Comparison of ENCODE assay signal across 21 mouse cellular contexts in genomic region chr11:35428036-35428435, GRCm38 (mm10).
DNase-seq lines count a peak whose midpoint lies in the region; ATAC-seq and TF ChIP-seq lines count a peak whose summit lies in the region.
"Had no signal": no experiment of that assay in that cellular context is flagged by ENCODE, and none has a peak within 500 bp of the region (broad histone marks: within the 10 kb centered on the region; RNA-seq: fewer than 3 reads in every experiment).

No protein-coding gene starts in this region.

- no peak overlapping the region for H3K4me3 ChIP-seq in heart, embryonic 10.5 days
- H3K4me3 ChIP-seq in limb, embryonic 10.5 days, result no peak overlapping the region
- H3K4me3 ChIP-seq in lung, embryonic 14.5 days (ENCODE audit: low read depth, low read length), result no peak overlapping the region
- H3K4me3 ChIP-seq: embryonic facial prominence, embryonic 12.5 days; erythroblast, embryonic 14.5 days; forebrain, embryonic 12.5 days; hindbrain, embryonic 15.5 days; intestine, embryonic 15.5 days; limb, embryonic 15.5 days; midbrain, embryonic 12.5 days had no signal

- peaks cover 26% of the 10 kb centered on the region for H3K4me1 ChIP-seq in heart, embryonic 10.5 days
- H3K4me1 ChIP-seq in limb, embryonic 10.5 days, result peaks cover 14% of the 10 kb centered on the region; the same call in 1 of the 2 replicates
- peaks cover 1% of the 10 kb centered on the region for H3K4me1 ChIP-seq in lung, embryonic 14.5 days (ENCODE audit: insufficient read depth)
- H3K4me1 ChIP-seq: embryonic facial prominence, embryonic 12.5 days; forebrain, embryonic 12.5 days; hindbrain, embryonic 15.5 days; intestine, embryonic 15.5 days; limb, embryonic 15.5 days; midbrain, embryonic 12.5 days had no signal

- no peaks in the 10 kb centered on the region for H3K27me3 ChIP-seq in heart, embryonic 10.5 days (ENCODE audit: insufficient read depth, poor library complexity, severe bottlenecking)
- H3K27me3 ChIP-seq in limb, embryonic 10.5 days (ENCODE audit: low read depth, poor library complexity, severe bottlenecking), result no peaks in the 10 kb centered on the region
- H3K27me3 ChIP-seq in lung, embryonic 14.5 days (ENCODE audit: insufficient read depth, low read length), result no peaks in the 10 kb centered on the region
- H3K27me3 ChIP-seq: embryonic facial prominence, embryonic 12.5 days; hindbrain, embryonic 15.5 days; intestine, embryonic 15.5 days; limb, embryonic 15.5 days had no signal

- intact Hi-C loops in heart, postnatal 25 days (cut with DNase I), result no loop called here

- H3K9ac ChIP-seq in lung, embryonic 14.5 days, result no peak overlapping the region
- H3K9ac ChIP-seq: embryonic facial prominence, embryonic 12.5 days; forebrain, embryonic 12.5 days; hindbrain, embryonic 15.5 days; intestine, embryonic 15.5 days; limb, embryonic 15.5 days; liver, embryonic 14.5 days; midbrain, embryonic 12.5 days had no signal

- DNase-seq in heart, embryonic 10.5 days (ENCODE audit: low spot score), result peak; percentile 87
- DNase-seq in heart, postnatal 25 days (ENCODE audit: low spot score), result no peak
- DNase-seq in limb, embryonic 10.5 days (ENCODE audit: low spot score), result peak; percentile 44
- DNase-seq in lung, embryonic 14.5 days, result peak; percentile 87
- DNase-seq in lung, postnatal 25 days (ENCODE audit: low spot score), result peak; percentile 13
- DNase-seq in cerebellum, adult 8-10 months, result no peak
- DNase-seq: adrenal gland, postnatal 36 days; cerebellum, adult 9-11 months; gastrocnemius, postnatal 36 days; kidney, adult 8-10 months; kidney, postnatal 14 days; right cerebral cortex, postnatal 14 days had no signal

- no peak overlapping the region for H3K4me2 ChIP-seq in lung, embryonic 14.5 days
- H3K4me2 ChIP-seq: embryonic facial prominence, embryonic 12.5 days; forebrain, embryonic 12.5 days; hindbrain, embryonic 15.5 days; intestine, embryonic 15.5 days; limb, embryonic 15.5 days; midbrain, embryonic 12.5 days had no signal

- H3K36me3 ChIP-seq in heart, embryonic 10.5 days, result no peaks in the 10 kb centered on the region
- H3K36me3 ChIP-seq in limb, embryonic 10.5 days, result no peaks in the 10 kb centered on the region
- no peaks in the 10 kb centered on the region for H3K36me3 ChIP-seq in lung, embryonic 14.5 days (ENCODE audit: insufficient read depth)
- H3K36me3 ChIP-seq: embryonic facial prominence, embryonic 12.5 days; forebrain, embryonic 12.5 days; hindbrain, embryonic 15.5 days; intestine, embryonic 15.5 days; limb, embryonic 15.5 days; midbrain, embryonic 12.5 days had no signal

- H3K27ac ChIP-seq in heart, embryonic 10.5 days, result peak overlapping the region; percentile 80
- no peak overlapping the region for H3K27ac ChIP-seq in limb, embryonic 10.5 days
- peak overlapping the region; percentile 12; the same call in 1 of the 2 replicates for H3K27ac ChIP-seq in lung, embryonic 14.5 days (ENCODE audit: low read depth)
- H3K27ac ChIP-seq: embryonic facial prominence, embryonic 12.5 days; forebrain, embryonic 12.5 days; hindbrain, embryonic 15.5 days; intestine, embryonic 15.5 days; limb, embryonic 15.5 days; liver, embryonic 14.5 days; midbrain, embryonic 12.5 days had no signal

- no peak for TF ChIP-seq CTCF in lung, embryonic 14.5 days (IDR thresholded peaks at IDR 0.05; ENCODE audit: low read depth)

- peak; percentile 93 for ATAC-seq in lung, embryonic 14.5 days (ENCODE audit: insufficient read depth)
- no peak for ATAC-seq in CD4-positive, CD25-positive, alpha-beta regulatory T cell, adult 4 months
- ATAC-seq: intestine, embryonic 15.5 days had no signal

- H3K9me3 ChIP-seq in heart, embryonic 10.5 days, result no peaks in the 10 kb centered on the region
- no peaks in the 10 kb centered on the region for H3K9me3 ChIP-seq in limb, embryonic 10.5 days (replicated peaks)
- no peaks in the 10 kb centered on the region for H3K9me3 ChIP-seq in lung, embryonic 14.5 days (ENCODE audit: low read depth, low read length)
- H3K9me3 ChIP-seq: embryonic facial prominence, embryonic 12.5 days; forebrain, embryonic 12.5 days; hindbrain, embryonic 15.5 days; intestine, embryonic 15.5 days; limb, embryonic 15.5 days; midbrain, embryonic 12.5 days had no signal

- WGBS in heart, embryonic 10.5 days, result 29% methylated on average over 7 of the region's 7 CpGs
- 30% methylated on average over 7 of the region's 7 CpGs for whole genome bisulfite sequencing in limb, embryonic 10.5 days
- WGBS in lung, embryonic 14.5 days, result 29% methylated on average over 7 of the region's 7 CpGs

Comparison
In these comparisons a context has a peak if more than half of its experiments do, and no peak if none do; other contexts are left out.
1. DNase-seq: peak in heart, embryonic 10.5 days (single experiment), limb, embryonic 10.5 days (single experiment), lung, embryonic 14.5 days (single experiment) and lung, postnatal 25 days (single experiment); none in heart, postnatal 25 days (single experiment) and cerebellum, adult 8-10 months (single experiment).